Mouse (Mus musculus): ENCODE measurements around the gene Bcar1.

DNA sequence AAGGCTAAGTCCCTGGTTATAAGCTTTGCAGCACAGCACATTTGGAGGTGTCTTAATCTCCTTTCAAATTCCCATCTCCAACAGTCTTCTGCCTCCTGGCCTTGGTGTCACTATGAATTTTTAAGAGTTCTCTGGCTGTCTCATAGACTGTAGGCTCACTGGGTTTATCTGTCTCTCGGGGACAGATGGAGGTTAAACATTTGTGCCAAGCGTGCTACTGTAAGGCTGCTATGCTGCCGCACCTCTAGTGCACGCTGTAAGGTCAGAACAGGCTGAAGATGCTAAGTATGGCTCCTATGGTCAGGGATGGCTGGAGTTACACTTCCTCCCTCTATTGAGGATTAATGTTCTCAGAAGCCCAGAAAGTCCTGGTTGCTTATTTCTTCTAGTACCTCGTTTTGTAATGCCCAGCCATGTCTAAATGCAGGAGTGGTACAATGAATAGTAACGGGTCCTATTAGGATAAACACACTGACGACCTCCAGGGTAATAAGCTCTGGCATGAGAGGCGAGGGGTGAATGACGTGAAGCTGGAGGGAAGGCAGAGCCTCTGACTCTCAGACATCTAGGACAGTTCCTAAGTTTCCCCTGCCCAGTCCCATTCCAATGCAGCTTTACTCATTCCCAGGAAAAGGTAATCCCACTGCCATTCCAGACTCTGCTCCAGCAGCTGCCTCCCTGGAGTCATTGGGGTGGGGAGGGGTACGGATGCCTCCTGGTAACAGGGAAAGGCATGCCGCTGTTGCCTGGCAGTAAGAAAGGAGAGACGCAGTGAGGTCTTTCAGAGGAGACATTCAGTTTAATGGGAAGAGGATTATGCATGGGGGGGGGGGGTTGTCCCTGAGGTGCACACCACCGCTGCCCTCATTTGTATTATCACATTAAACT, 43.3 kb upstream of the Bcar1 start:
- no peak for TF ChIP-seq CTCF (IDR thresholded peaks at IDR 0.05; ENCODE audit: extremely low read depth, insufficient read depth, insufficient read length, insufficient replicate concordance)
- TF ChIP-seq POLR2A (IDR thresholded peaks at IDR 0.05; ENCODE audit: low read depth, low read length) = no peak

Measured in spleen, adult 2 months (tissue).